9 mouse cellular contexts compared by ENCODE assay signal in the genomic region with DNA sequence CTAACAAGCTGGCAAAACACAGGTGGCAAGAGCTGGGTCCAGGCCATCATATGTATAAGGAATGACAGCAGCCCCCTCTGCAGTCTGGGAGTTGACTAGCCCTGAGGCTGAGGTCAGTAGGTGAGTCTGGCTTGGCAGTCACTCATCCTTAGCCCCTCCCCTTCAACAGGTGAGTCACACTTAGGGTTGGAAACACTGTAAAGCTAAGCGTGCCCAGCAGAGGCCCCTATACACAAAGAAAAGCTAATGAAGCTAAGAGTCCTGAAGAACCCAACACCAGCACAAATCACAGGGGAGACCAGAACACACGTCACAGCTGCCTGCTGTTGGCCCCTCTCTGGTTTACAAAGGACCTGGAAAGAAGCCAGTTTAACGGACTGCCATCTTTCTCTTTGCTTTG. TPM values are rescaled to one million over a fixed set of nuclear protein-coding genes. Genes with fewer than 3 reads are reported as not detected.
A peak's percentile ranks its signal among the peaks of the same experiment; 100 is the strongest.
DNase-seq lines count a peak whose midpoint lies in the region; ATAC-seq lines count a peak whose summit lies in the region.
"Had no signal": no experiment of that assay in that cellular context is flagged by ENCODE, and none has a peak within 500 bp of the region (broad histone marks: within the 10 kb centered on the region; RNA-seq: fewer than 3 reads in every experiment).

No protein-coding gene starts in this region.

- intact Hi-C loops in gastrocnemius, postnatal 14 days (cut with DNase I; ENCODE audit: low total_unique reads) = no loop called here

- DNase-seq in urinary bladder, postnatal 14 days (ENCODE audit: low spot score) = peak; percentile 64
- no peak for DNase-seq in urinary bladder, postnatal 10 days (ENCODE audit: low spot score)
- peak; percentile 3 for DNase-seq in c-Kit-positive CD71-positive TER-119-positive erythroid progenitor cells, embryonic 14.5 days (ENCODE audit: low spot score)
- peak; percentile 39 to 45 for DNase-seq in kidney, postnatal 4 days
- no peak for DNase-seq in spleen, adult 12 weeks (ENCODE audit: low spot score)
- DNase-seq in thymus, postnatal 36 days = no peak
- no peak for DNase-seq in gastrocnemius, postnatal 14 days
- DNase-seq: right cerebral cortex, adult 18-20 months had no signal

- ATAC-seq in monocyte, adult 5-6 weeks (replicated peaks; ENCODE audit: insufficient number of reproducible peaks, low FRiP score, low TSS enrichment, poor library complexity, severe bottlenecking) = no peak

RNA-seq across cellular contexts. Expression of a gene that starts 15.5 kb away (rescaled TPM):
- not detected in 3 replicates for total RNA-seq in monocyte, adult 5-6 weeks (2017)
- total RNA-seq in gastrocnemius, postnatal 14 days (2021) = not detected

RNA-seq across cellular contexts. Expression of a gene that starts 25.8 kb away (rescaled TPM):
- not detected in 3 replicates for total RNA-seq in monocyte, adult 5-6 weeks (2017)
- not detected for total RNA-seq in gastrocnemius, postnatal 14 days (2021)

RNA-seq across cellular contexts. Expression of a gene that starts 41.5 kb away (rescaled TPM):
- total RNA-seq in monocyte, adult 5-6 weeks (2017) = 84.5 to 131 TPM (median 95.7 TPM) in 3 replicates
- total RNA-seq in gastrocnemius, postnatal 14 days (2021) = 100 to 1,000 TPM; 229 to 257 TPM

RNA-seq across cellular contexts. Expression of a gene that starts 41.6 kb away (rescaled TPM):
- 17.9 to 45.5 TPM (median 27.1 TPM) in 3 replicates for total RNA-seq in monocyte, adult 5-6 weeks (2017)
- total RNA-seq in gastrocnemius, postnatal 14 days (2021) = 1 to 10 TPM; 2.2 to 2.5 TPM

Comparison
In these comparisons a context has a peak if more than half of its experiments do, and no peak if none do; other contexts are left out.
1. DNase-seq: peak in urinary bladder, postnatal 14 days (single experiment), c-Kit-positive CD71-positive TER-119-positive erythroid progenitor cells, embryonic 14.5 days (single experiment) and kidney, postnatal 4 days (2 of 2); none in urinary bladder, postnatal 10 days (single experiment), spleen, adult 12 weeks (single experiment), thymus, postnatal 36 days (0 of 2) and gastrocnemius, postnatal 14 days (single experiment).